Comparison of ENCODE assay signal across 25 mouse cellular contexts in the genomic region with DNA sequence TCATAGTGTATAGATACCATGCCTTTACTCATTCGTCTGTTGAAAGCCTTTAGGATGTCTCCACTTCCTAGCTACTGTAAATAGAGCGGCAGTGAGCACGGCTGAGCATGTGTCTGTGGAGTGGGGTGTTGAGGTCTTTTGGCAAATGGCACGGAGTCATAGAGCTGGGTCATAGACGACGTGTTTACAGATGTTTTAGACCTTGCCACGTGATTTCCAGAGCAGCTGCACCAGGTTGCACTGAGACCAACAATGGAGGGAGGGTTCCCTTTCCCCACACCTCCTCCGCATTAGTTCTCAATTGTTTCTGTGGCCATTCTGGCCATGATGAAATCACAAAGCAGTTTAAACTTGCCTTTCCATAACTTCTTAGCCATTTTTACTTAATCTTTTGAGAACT.
"Had no signal": no experiment of that assay in that cellular context is flagged by ENCODE, and none has a peak within 500 bp of the region (broad histone marks: within the 10 kb centered on the region; RNA-seq: fewer than 3 reads in every experiment).

No protein-coding gene starts in this region.

- H3K4me2 ChIP-seq: heart, embryonic 11.5 days; heart, embryonic 13.5 days; heart, embryonic 15.5 days; hindbrain, embryonic 12.5 days; hindbrain, embryonic 14.5 days; intestine, embryonic 15.5 days; limb, embryonic 12.5 days; liver, embryonic 11.5 days; liver, embryonic 13.5 days; liver, embryonic 15.5 days had no signal

- H3K9ac ChIP-seq: heart, embryonic 13.5 days; heart, embryonic 15.5 days; hindbrain, embryonic 12.5 days; hindbrain, embryonic 14.5 days; intestine, embryonic 15.5 days; limb, embryonic 12.5 days; liver, embryonic 13.5 days; liver, embryonic 15.5 days had no signal

- H3K27me3 ChIP-seq: heart, embryonic 13.5 days; heart, embryonic 15.5 days; hindbrain, embryonic 12.5 days; intestine, embryonic 15.5 days; limb, embryonic 12.5 days; liver, embryonic 13.5 days; liver, embryonic 15.5 days had no signal

- DNase-seq: gastrocnemius, adult 2 months; gastrocnemius, postnatal 10 days; gastrocnemius, postnatal 25 days; kidney, adult 18-20 months; kidney, adult 8-10 months; kidney, postnatal 10 days; kidney, postnatal 25 days; kidney, postnatal 4 days; liver, embryonic 13.5 days had no signal

- H3K4me3 ChIP-seq: gastrocnemius, adult 2 months; heart, embryonic 13.5 days; heart, embryonic 15.5 days; hindbrain, embryonic 10.5 days; hindbrain, embryonic 12.5 days; intestine, embryonic 15.5 days; layer of hippocampus, adult 2 months; left cerebral cortex, adult 2 months; limb, embryonic 10.5 days; limb, embryonic 12.5 days; liver, embryonic 13.5 days; liver, embryonic 15.5 days had no signal

- H3K9me3 ChIP-seq: heart, embryonic 13.5 days; heart, embryonic 15.5 days; hindbrain, embryonic 10.5 days; hindbrain, embryonic 12.5 days; intestine, embryonic 15.5 days; limb, embryonic 10.5 days; limb, embryonic 12.5 days; liver, embryonic 13.5 days; liver, embryonic 15.5 days had no signal

- ATAC-seq: hindbrain, embryonic 16.5 days; inflammation-experienced regulatory T-cells, adult 6 months; intestine, embryonic 15.5 days; intestine, postnatal 0 days had no signal

- H3K27ac ChIP-seq: gastrocnemius, adult 2 months; heart, embryonic 13.5 days; hindbrain, embryonic 10.5 days; hindbrain, embryonic 12.5 days; hindbrain, embryonic 14.5 days; intestine, embryonic 15.5 days; layer of hippocampus, adult 2 months; left cerebral cortex, adult 2 months; limb, embryonic 10.5 days; limb, embryonic 12.5 days; liver, embryonic 13.5 days; liver, embryonic 15.5 days had no signal

- H3K4me1 ChIP-seq: hindbrain, embryonic 10.5 days; hindbrain, embryonic 12.5 days; limb, embryonic 10.5 days had no signal

- H3K36me3 ChIP-seq: heart, embryonic 15.5 days; hindbrain, embryonic 10.5 days; hindbrain, embryonic 12.5 days; intestine, embryonic 15.5 days; limb, embryonic 10.5 days; limb, embryonic 12.5 days; liver, embryonic 13.5 days; liver, embryonic 15.5 days had no signal
